Comparison of ENCODE assay signal across 15 mouse cellular contexts in the genomic region with DNA sequence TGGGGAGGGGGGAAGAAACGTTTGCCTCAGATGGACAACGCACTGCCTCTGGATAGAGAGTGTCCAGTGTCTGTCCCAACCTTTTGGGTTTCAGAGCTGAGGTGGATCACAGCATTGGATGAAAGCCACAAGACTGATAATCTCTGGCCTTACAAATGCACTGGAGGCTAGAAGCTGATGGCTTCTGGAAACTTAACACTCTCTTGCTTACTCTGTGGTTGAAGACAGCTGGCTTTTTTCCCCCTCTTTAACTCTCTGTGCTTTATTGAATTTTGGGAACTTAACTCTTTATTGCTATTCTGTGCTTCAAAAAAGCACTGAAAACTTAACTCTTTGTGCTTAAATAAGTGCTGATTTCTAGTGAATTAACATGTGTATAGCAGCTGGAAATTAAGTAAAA.
DNase-seq lines count a peak whose midpoint lies in the region; ATAC-seq and TF ChIP-seq lines count a peak whose summit lies in the region.
"Had no signal": no experiment of that assay in that cellular context is flagged by ENCODE, and none has a peak within 500 bp of the region (broad histone marks: within the 10 kb centered on the region; RNA-seq: fewer than 3 reads in every experiment).

No protein-coding gene starts in this region.

- no peaks in the 10 kb centered on the region for H3K36me3 ChIP-seq in kidney, postnatal 0 days (ENCODE audit: insufficient read depth, low read length)
- H3K36me3 ChIP-seq in embryonic facial prominence, embryonic 11.5 days (replicated peaks; ENCODE audit: control insufficient read depth, insufficient read depth, low read depth, low read length) = no peaks in the 10 kb centered on the region
- no peaks in the 10 kb centered on the region for H3K36me3 ChIP-seq in myocyte (ENCODE audit: control insufficient read depth, insufficient read depth)
- H3K36me3 ChIP-seq: forebrain, embryonic 10.5 days had no signal

- H3K27ac ChIP-seq in kidney, postnatal 0 days = no peak overlapping the region
- H3K27ac ChIP-seq in embryonic facial prominence, embryonic 11.5 days (replicated peaks; ENCODE audit: low read depth, low read length) = no peak overlapping the region; the same call in 1 of the 2 replicates
- H3K27ac ChIP-seq: forebrain, embryonic 10.5 days; macrophage had no signal

- no peak overlapping the region for H3ac ChIP-seq in myocyte (ENCODE audit: control insufficient read depth, insufficient read length)

- intact Hi-C loops in heart, postnatal 36 days (cut with DNase I) = no loop called here

- ATAC-seq in kidney, postnatal 0 days (replicated peaks; ENCODE audit: low FRiP score, low read depth) = no peak
- ATAC-seq in embryonic facial prominence, embryonic 11.5 days (replicated peaks; ENCODE audit: insufficient number of reproducible peaks, low FRiP score, low TSS enrichment, low read depth) = 0 out of 2 replicates have a peak, but pooled peaks have one; percentile 22
- ATAC-seq in erythroid progenitor cell, adult 5-6 weeks (replicated peaks; ENCODE audit: low FRiP score, poor library complexity, severe bottlenecking) = no peak

- H3K9ac ChIP-seq in kidney, postnatal 0 days (ENCODE audit: low read depth, low read length) = no peak overlapping the region
- H3K9ac ChIP-seq in embryonic facial prominence, embryonic 11.5 days (replicated peaks; ENCODE audit: low read length) = no peak overlapping the region

- no peaks in the 10 kb centered on the region for H3K4me1 ChIP-seq in kidney, postnatal 0 days (replicated peaks; ENCODE audit: insufficient read depth, low read length)
- H3K4me1 ChIP-seq in embryonic facial prominence, embryonic 11.5 days (ENCODE audit: control insufficient read depth, insufficient read depth, low read length) = no peaks in the 10 kb centered on the region

- no peaks in the 10 kb centered on the region for H3K27me3 ChIP-seq in kidney, postnatal 0 days (ENCODE audit: insufficient read depth, low read length)
- H3K27me3 ChIP-seq in embryonic facial prominence, embryonic 11.5 days (ENCODE audit: control insufficient read depth, insufficient read depth, low read length) = no peaks in the 10 kb centered on the region
- H3K27me3 ChIP-seq in myocyte (ENCODE audit: control insufficient read depth, insufficient read depth, insufficient read length) = no peaks in the 10 kb centered on the region

- no peaks in the 10 kb centered on the region for H3K9me3 ChIP-seq in kidney, postnatal 0 days (replicated peaks; ENCODE audit: low read length)
- H3K9me3 ChIP-seq in embryonic facial prominence, embryonic 11.5 days (replicated peaks; ENCODE audit: control insufficient read depth, low read length) = no peaks in the 10 kb centered on the region
- H3K9me3 ChIP-seq: forebrain, embryonic 10.5 days had no signal

- 29% methylated on average over 2 of the region's 2 CpGs for WGBS in kidney, postnatal 0 days
- WGBS in embryonic facial prominence, embryonic 11.5 days = 58% methylated on average over 2 of the region's 2 CpGs

- H3K4me2 ChIP-seq in kidney, postnatal 0 days (ENCODE audit: low read length) = no peak overlapping the region
- no peak overlapping the region for H3K4me2 ChIP-seq in embryonic facial prominence, embryonic 11.5 days (ENCODE audit: low read depth, low read length)
- peak overlapping the region; percentile 49 for H3K4me2 ChIP-seq in myocyte (ENCODE audit: low read depth)

- no peaks in the 10 kb centered on the region for H3K79me2 ChIP-seq in myocyte (ENCODE audit: control insufficient read depth, insufficient read depth)

- TF ChIP-seq CTCF in kidney, postnatal 0 days (IDR thresholded peaks at IDR 0.05; ENCODE audit: low read depth) = no peak

- no peak for TF ChIP-seq POLR2A in myocyte (IDR thresholded peaks at IDR 0.05; ENCODE audit: insufficient read length, low read depth)

- peak; percentile 64 for DNase-seq in heart, adult 11 months
- no peak for DNase-seq in heart, postnatal 36 days
- peak; percentile 52 for DNase-seq in kidney, postnatal 0 days (ENCODE audit: low spot score)
- no peak for DNase-seq in kidney, adult 9 months
- no peak for DNase-seq in embryonic facial prominence, embryonic 11.5 days (ENCODE audit: low spot score)
- no peak for DNase-seq in thymus, postnatal 4 days
- DNase-seq: adrenal gland, postnatal 14 days; cerebellum, adult 8-10 months; kidney, adult 11 months; midbrain, embryonic 14.5 days; thymus, postnatal 14 days had no signal

- no peak overlapping the region for H3K4me3 ChIP-seq in kidney, postnatal 0 days (replicated peaks; ENCODE audit: low read depth, low read length)
- H3K4me3 ChIP-seq in embryonic facial prominence, embryonic 11.5 days (ENCODE audit: low read depth, low read length) = no peak overlapping the region
- no peak overlapping the region for H3K4me3 ChIP-seq in myocyte
- H3K4me3 ChIP-seq: forebrain, embryonic 10.5 days had no signal

TF ChIP-seq in myocyte, 11 proteins besides CTCF, POLR2A, EP300 and RAD21:
- TF ChIP-seq USF1 (IDR thresholded peaks at IDR 0.05; ENCODE audit: low read depth) = no peak
- TF ChIP-seq MYOG (IDR thresholded peaks at IDR 0.05; ENCODE audit: control insufficient read depth in 1 of 3, insufficient read depth in 1 of 3, insufficient read length in 2 of 3, low read depth in 2 of 3) = peak in 1 of 3 experiments; percentile 28

Comparison
In these comparisons a context has a peak if more than half of its experiments do, and no peak if none do; other contexts are left out.
1. DNase-seq: peak in heart, adult 11 months (single experiment) and kidney, postnatal 0 days (single experiment); none in heart, postnatal 36 days (0 of 2), kidney, adult 9 months (single experiment), embryonic facial prominence, embryonic 11.5 days (single experiment) and thymus, postnatal 4 days (single experiment).